Mouse (Mus musculus): ENCODE data around the gene Crtam.

DNA sequence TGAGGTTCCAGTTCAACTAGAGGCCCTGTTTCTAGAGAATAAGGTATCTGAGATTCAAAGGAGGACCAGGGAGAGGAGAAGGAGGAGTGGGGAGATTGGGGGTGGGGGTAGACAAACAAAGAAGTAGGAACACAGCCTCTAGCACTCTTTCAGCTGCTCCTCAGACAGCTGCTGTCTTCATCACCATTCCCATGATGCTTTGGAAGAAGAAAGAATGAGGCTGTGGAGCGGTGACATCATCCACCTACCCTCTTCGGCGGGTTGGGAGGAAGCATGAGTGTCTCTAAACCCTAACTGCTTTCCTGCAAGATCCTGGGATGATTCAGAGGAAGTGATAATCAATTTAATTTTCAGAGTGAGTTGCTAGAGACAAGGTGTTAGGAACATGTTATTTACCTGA lies 44.4 kb upstream of the Crtam start:
- no peak for TF ChIP-seq CTCF (conservative IDR thresholded peaks at IDR 0.05; ENCODE audit: low read length)
- no peak for TF ChIP-seq POU5F1 (IDR thresholded peaks at IDR 0.05; ENCODE audit: borderline replicate concordance, low read length)
